Mouse (Mus musculus) CD8-positive naive resting alpha-beta T cell, adult 2 months (primary cell): ENCODE measurements around the gene Rtl10.
A peak's percentile ranks its signal among the peaks of the same experiment; 100 is the strongest.

ENCODE experiments used
- DNase-seq, 2 experiments: peaks; one replicate each; pipeline ENCODE4 v3.0.0; 2022; ENCODE audit warnings: low read depth in 2 of 2, low spot score in 2 of 2

Rtl10 gene

GRCm38 (mm10) chr16:18498558-18498990 lies at the start of gene Rtl10, which contains the start of gene Gnb1l:
TSS of gene Rtl10 (plus strand) at chr16:18498901.
TSS of gene Gnb1l (plus strand) at chr16:18498713.
- DNase-seq, result peak; percentile 89 to 94

- no peak for DNase-seq
These were observed 49.7 kb upstream of the Rtl10 start for GRCm38 (mm10) chr16:18449005-18449404.

GRCm38 (mm10) chr16:18451486-18452181 lies 47.1 kb upstream of the Rtl10 start:
- DNase-seq, result no peak

DNA sequence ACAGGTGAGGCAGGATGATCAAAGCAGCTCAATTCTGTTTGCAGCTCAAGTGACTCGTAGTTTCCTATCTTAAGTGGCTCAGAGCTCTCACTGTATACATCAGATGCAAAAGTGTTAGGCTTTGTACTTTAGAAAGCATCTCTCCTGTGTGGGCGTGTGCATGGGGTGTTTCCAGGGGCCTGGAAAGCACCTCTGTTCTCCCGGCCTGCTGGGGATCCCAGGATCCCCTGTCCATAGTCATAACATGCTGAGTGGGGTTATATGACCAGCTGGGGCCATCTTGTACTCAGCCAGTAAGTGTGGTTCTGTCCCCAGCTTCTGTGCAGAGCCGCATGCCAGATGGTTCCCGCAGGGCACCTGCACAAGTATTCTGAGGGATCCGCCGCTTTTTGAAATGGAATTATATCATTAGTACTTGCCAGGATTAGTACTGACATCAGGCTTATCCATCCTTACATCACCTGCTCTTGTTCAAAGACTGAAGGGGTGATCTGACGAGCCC lies 46.3 kb upstream of the Rtl10 start:
- DNase-seq, result no peak

- no peak for DNase-seq
These were observed 44.9 kb upstream of the Rtl10 start for GRCm38 (mm10) chr16:18453846-18454245.

DNA sequence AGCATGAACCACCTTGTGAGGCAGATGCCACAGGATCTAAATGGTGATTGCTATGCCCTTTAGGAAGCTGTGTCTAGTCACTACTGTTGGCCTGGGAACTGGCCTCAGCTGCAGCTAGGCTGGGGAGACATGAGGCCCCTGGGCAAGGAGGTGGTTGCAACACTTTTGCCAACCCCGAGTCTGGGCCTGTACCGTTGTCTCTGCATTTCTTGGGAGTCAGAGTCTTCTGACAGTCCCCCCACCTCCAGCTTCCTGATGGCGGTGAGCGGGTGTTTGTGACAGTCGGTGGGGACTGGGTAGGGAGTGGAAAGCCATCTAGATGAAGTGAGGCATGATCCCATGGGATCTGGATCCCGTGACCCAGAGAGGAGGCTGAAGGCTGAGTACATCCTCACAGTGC lies 43.3 kb upstream of the Rtl10 start:
- no peak for DNase-seq

DNA sequence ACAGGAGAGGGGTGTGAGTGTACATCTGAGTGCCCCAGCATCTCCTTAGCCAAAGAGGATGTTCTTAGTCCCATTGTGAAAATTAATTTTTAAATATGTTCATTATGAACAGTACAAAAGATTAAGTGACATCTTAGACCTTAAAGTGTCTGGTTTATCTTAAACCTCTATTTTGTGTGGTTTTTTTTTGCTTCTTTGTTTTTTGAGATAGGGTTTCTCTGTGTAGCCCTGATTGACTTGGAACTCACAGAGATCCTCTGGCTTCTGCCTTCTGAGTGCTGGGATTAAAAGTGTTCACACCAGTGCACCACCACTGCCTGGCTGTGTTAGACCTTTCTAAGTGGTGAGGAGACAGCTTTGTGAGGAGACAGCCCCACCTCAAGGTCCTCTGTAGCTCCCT lies 40.0 kb upstream of the Rtl10 start:
- no peak for DNase-seq

GRCm38 (mm10) chr16:18459335-18459954 lies 39.3 kb upstream of the Rtl10 start:
- no peak for DNase-seq

DNA sequence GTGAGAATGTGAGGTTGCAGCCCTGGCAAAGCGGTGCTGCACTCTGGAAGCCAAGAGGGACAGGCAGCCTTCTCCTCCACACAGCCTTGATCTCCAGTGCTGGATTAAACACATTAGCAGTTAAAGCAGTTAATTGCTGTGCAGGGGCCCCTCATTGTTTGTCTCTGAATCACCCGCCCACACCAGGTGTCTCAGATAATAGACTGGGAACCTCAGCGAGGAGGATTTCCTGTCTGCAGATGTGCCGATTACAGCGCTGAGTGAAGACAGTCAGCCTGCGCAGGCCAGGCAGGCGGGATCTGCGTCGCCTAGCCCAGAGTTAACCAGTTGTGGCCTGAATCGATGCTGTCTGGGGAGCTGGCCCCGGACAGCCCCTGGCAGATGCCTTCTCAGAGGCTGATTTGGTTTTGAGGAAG lies 38.7 kb upstream of the Rtl10 start:
- DNase-seq, result peak; percentile 37 to 39

- DNase-seq, result no peak
These were observed 37.9 kb upstream of the Rtl10 start for GRCm38 (mm10) chr16:18460826-18461225.

GRCm38 (mm10) chr16:18462031-18462430 lies 36.7 kb upstream of the Rtl10 start:
- DNase-seq, result no peak

DNA sequence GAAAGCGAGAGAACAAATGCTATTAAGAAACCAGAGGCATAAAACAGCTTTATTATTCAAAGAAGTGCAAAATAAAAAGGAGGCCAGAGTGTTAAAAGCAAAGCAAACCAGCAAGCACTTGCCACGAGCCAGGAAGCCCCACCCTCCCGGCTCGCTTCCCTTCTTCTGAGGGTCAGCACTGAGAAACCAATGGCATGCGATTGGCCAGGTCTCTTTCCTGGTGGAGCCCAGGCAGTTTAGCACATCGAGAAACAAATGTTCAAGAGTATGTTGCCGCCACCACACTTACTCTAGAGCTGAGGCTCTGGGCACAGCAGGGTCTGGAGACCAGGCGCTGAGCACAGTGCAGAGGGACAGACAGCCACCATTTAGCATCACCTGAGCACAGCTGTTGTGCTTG lies 36.1 kb upstream of the Rtl10 start:
- DNase-seq, result no peak

- no peak for DNase-seq
These were observed 34.4 kb upstream of the Rtl10 start for GRCm38 (mm10) chr16:18464271-18464670.

GRCm38 (mm10) chr16:18470829-18471228 lies 27.9 kb upstream of the Rtl10 start:
- no peak for DNase-seq

- DNase-seq, result no peak
These were observed 27.2 kb upstream of the Rtl10 start for GRCm38 (mm10) chr16:18471381-18471955.

GRCm38 (mm10) chr16:18471976-18472375 lies 26.7 kb upstream of the Rtl10 start:
- no peak for DNase-seq

DNA sequence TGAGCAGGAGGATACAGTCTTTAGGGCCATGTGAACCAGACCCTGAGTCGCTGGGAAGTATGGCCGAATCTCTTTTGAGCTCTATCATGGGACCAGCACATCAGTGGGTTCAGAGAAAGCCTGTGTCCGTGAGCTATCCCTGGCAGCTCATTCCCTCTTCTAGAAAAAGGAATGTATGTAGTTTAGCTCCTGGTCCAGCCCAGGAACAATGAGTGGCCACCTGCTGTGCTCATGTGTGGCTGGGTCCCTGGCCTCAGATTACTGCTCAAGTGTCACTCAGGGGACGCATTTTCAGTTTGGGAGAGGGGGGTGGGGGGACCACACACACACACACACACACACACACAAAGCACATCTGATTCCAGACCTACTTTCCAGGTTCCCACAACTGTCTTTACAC lies 26.3 kb upstream of the Rtl10 start:
- DNase-seq, result no peak

DNA sequence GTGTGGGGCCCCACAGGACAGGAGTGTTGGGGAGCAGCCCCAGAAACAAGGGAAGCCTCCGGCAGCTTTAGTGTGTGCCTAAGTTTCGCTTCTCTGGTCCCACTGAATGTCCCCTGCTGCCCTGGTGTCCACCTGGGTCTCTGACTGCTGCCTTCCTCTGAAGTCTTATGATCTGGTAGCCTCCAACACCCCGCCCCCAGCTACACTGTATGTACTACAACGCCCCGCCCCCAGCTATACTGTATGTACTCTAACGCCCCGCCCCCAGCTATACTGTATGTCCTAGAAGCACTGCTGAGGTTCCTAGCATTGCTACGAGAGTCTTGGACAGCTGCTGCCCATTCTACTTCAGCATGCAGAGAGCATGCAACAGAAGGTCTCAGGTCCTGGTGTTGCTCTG lies 25.7 kb upstream of the Rtl10 start:
- DNase-seq, result no peak

- DNase-seq, result no peak
These were observed 24.7 kb upstream of the Rtl10 start for GRCm38 (mm10) chr16:18474021-18474420.

DNA sequence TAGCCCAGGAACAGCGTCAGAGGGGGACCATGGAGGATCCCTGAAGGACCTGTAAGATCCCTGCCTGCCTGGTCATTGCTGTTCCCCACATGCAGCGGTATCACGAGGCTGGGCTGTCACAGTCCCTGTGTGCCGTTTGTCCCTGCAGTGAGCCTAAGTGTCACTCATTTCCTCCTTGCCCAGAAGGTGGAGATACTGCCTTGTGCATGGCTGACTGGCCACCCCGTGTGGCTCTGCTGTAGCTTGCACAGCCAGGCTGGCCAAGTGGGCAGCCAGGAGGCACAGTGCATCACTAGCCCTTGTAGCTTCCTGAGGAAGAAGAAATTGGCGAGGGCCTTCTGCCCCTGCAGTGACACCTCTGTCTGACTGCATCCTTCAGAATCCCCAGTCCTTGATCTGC lies 20.7 kb upstream of the Rtl10 start:
- no peak for DNase-seq

DNA sequence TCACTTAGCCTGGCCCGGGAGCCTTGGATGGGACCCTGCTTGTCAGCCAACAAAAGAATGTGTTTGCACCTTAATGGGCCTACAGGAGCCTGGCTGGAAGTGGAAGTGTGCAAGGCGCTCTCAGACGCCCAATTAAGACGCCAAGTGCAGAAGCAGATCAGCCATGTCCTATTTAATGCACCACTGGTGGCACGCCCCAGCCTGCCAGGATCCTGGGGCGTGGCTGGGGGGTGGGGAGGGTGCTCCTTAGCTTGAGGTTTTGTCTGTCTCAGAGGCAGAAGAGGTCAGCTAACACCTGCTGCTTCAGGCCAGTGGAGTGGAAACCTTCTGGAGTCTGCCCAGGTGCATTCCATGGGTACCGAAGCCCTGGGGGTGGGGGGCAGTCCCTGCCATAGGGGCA lies 19.0 kb upstream of the Rtl10 start:
- DNase-seq, result no peak

- no peak for DNase-seq
These were observed 17.7 kb upstream of the Rtl10 start for GRCm38 (mm10) chr16:18480933-18481485.
